Mouse (Mus musculus): Measurements from ENCODE around the gene Rab42.

Rab42 gene

GRCm38 (mm10) chr4:132273166-132273565, 30.0 kb downstream of the Rab42 start:
- DNase-seq (ENCODE audit: low spot score) = no peak

- peak; percentile 88 for DNase-seq (ENCODE audit: low spot score)
These were observed 33.2 kb downstream of the Rab42 start for GRCm38 (mm10) chr4:132269740-132270560.

DNA sequence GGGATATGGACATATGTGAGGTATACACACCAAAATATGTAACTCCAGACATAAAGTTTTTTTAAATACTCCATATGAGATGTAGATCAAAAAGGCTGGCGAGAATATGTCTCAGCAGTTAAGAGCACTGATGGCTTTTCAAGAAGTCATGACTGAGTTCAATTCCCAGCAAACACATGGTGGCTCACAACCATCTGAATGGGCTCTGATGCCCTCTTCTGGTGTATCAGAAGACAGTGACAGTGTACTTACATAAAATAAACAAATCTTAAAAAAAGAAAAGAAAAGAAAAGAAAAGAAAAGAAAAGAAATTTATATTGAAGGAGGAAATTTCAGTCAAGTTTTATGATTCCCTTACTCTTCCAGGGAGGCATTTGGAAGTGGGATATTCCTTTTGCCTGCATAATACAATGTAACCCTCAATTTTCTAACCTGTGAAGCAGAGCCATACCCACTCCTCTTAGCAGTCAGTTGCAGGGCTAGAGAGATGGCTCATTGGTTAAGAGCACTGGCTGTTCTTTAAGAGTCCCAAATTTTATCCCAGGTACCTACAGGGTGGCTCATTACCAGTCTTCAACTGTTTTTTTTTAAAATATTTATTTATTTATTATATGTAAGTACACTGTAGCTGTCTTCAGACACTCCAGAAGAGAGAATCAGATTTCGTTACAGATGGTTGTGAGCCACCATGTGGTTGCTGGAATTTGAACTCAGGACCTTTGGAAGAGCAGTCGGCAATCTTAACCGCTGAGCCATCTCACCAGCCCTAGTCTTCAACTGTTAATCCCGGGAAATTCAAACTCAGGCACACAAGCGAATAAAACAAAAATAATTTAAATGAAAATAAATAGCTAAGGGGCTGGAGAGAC, 34.1 kb downstream of the Rab42 start:
- DNase-seq (ENCODE audit: low spot score) = peak; percentile 61

DNA sequence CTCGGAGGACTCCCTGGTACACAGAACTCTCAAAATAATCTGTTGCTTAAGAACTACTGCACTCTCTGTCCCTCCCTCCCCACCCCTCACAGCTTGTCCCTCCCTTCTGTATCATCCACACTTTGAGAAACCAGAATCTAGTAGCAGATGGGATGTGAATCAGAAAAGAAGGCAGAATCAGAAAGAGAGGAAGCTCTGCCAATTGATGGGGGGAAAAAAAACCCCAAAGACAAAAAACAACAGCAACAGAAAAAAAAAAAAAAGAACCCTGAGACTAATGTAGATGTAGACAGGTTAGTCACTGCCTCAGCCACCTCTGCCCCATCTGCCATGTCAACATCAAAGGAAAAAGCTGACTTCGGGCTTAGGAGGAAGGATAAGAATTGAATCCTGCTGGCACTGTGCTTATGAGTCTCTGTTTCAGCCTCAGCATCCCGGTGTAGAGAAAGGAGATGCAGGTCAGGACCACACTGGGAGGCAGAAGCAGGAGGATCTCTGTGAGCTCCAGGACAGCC, 36.3 kb downstream of the Rab42 start:
- DNase-seq (ENCODE audit: low spot score) = no peak

- no peak for DNase-seq (ENCODE audit: low spot score)
These were observed 39.9 kb downstream of the Rab42 start for GRCm38 (mm10) chr4:132263313-132263712.

GRCm38 (mm10) chr4:132262358-132262616, 40.9 kb downstream of the Rab42 start:
- no peak for DNase-seq (ENCODE audit: low spot score)

DNA sequence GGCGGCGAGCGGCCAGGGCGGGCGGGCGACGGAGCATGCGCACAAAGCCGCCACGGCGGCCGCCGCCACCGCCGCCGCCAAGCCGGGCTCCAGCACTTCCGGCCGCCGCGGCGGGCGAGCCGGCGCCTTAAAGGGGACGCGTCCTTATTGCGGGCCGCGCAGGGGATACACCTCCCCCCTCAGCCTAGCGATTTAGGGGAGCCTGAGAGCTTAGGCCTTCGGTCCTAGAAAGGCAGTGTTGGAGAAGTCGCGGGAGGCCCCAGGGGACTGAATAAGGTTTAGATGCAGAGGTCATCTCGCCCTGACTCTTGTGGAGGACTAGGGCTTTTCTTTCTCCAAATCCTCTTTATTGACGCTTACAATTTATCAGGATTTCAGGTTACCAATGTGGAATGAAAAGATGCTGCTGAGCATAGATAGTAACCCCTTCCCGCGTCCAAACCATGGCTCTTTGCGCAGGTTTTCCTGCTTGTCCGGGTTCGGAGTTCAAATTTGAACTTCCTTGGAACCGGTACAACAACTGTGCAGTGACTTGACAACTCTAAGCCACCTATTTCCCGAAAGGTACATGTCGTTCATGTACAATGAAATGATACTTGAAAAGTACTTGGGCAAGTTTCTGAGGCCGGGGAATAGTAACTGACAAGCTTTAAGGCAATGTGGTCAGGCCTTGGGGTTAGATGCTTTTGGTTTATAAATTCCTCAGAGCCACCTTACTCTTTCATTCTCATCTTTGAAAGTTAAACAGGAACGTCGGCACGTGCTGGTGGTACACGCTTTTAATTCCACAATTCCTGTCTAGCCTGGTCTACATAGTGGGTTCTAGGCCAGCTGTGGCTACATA, 41.4 kb downstream of the Rab42 start, which contains the start of gene Gmeb1:
Gene Gmeb1 (minus strand): TSS at position 89 of the 844 bp plus-strand sequence.
- peak; percentile 66 for DNase-seq (ENCODE audit: low spot score)

DNA sequence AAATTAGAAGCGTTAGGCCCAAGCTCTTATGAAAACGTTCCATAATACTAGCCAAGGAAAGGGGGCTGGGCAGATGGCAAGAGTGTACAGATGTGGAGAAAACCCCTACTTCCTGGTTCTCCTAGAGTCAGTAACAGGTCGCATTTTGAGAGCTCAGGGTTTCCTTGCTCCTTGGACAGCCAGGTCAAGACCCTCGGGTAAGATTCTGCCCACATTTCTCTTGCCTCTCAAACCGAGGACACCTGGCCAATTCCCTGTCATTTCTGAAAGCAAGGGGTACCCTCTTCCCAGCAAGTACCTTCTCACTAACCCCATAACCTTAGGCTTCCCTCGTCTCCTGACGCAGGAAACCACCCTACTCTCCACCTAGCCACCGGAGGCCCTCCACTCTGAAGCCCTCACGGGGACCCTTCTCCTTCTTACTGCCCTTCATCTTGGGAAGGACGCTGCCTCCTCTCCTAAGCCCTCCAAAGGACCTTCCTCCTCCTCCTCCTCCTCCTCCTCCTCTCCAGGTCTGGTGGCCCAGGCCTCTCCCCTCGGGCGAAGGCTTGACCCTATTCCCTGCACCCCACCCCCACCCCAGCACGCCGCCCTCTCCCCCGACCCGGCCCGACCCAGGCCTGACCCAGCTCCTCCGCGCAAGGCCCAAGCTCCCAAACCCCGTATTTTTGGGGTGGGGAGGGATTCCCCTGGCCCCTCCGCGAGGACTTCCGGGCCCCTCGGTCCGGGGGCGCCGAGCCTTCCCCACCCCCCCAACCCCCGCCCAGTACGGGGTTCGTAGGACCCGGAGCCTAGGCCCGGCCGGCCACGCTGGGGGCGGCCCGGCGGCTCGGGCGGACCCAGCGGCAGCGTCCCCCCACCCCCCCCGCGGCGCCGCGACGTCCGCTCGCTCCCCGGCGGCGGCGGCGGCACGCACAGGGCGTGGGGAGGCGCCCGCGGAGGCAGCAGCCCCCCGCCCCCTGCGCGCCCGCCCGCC, 42.5 kb downstream of the Rab42 start:
- DNase-seq (ENCODE audit: low spot score) = peak; percentile 47

DNA sequence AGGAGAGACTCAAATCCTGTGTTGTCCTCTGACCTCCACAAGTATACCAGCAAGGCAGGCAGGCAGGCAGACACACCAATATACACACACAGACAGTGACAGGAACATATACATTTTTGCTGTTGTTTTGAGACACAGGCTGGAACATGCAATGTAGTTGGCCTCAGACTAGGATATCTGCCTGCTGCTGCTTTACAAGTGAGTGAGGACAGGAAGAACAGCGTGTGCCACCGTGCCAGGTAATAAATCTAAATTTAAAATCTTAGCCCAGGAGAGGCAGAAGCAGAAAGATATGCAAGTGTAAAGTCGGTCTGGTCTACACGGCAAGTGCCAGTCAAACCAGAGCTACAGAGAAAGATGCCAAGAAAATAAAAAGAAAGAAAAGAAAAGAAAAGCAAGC, 43.9 kb downstream of the Rab42 start:
- DNase-seq (ENCODE audit: low spot score) = no peak

- DNase-seq (ENCODE audit: low spot score) = no peak
These were observed 46.8 kb downstream of the Rab42 start for GRCm38 (mm10) chr4:132256384-132256783.

- peak; percentile 12 for DNase-seq (ENCODE audit: low spot score)
These were observed 48.2 kb downstream of the Rab42 start for GRCm38 (mm10) chr4:132254986-132255385.

DNA sequence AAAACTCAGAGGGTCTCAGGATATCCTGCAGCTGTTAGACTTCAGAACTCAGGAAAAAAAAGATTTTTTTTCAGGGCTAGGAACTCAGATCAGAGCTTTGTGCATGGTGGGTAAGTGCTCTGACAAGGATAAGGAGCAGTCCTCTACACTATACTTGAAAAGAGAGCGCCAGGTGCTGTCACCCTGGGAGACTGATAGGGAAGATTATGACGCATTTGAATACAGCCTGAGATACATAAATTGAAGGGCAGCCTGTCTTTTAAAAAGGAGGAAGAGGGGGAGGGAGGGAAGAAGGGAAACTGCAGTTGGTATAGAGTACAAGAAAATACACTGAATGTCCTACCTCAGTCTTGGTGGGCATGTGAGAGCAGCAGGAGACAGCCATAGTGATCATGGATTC, 49.6 kb downstream of the Rab42 start:
- DNase-seq (ENCODE audit: low spot score) = no peak

DNA sequence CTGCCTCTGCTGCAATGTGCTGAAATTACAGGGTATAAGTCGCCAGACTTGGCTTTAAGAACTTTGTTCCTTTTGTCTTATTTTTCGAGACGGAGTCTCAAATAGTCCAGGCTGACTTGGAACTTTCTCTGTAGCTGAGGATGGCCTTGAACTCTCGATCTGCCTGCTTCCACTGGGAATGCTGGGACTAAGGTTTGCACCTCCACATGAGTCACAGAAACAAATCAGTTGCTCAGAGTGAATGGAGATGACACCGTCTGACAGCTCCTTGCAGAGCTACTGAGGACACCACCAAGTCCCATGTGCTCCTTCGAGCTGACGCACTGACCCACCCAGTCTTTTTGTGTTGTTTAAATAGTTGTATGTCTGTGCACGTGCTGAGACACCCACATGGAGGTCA, 50.1 kb downstream of the Rab42 start:
- DNase-seq (ENCODE audit: low spot score) = no peak
